Mouse (Mus musculus): Measurements from ENCODE around the gene Ice1. TPM values are rescaled to one million over a fixed set of nuclear protein-coding genes. Genes with fewer than 3 reads are reported as not detected.

Gene Ice1
- polyA plus RNA-seq, 1 experiment, result 15.4 TPM

- TF ChIP-seq POLR2A (IDR thresholded peaks at IDR 0.05; ENCODE audit: low read depth, low read length) (no peak), CTCF (conservative IDR thresholded peaks at IDR 0.05; ENCODE audit: insufficient read depth, insufficient read length, low read depth, low read length) (no peak)
- DNase-seq, result no peak
- Histone ChIP-seq H3K27me3 (replicated peaks; ENCODE audit: control insufficient read depth, insufficient read depth, low read length) (no peaks in the 10 kb centered on the region), H3K36me3 (ENCODE audit: control insufficient read depth, insufficient read depth, low read length) (no peaks in the 10 kb centered on the region), H3K4me1 (ENCODE audit: control insufficient read depth, insufficient read depth, low read length) (no peaks in the 10 kb centered on the region), H3K27ac (ENCODE audit: insufficient read depth, low read depth, low read length) (no peak overlapping the region), H3K4me3 (ENCODE audit: insufficient read depth, low read depth, low read length) (no peak overlapping the region)
- 52% methylated on average over 20 of the region's 20 CpGs for WGBS
Observed at GRCm38 (mm10) chr13:70676243-70677183, 39.1 kb upstream of the Ice1 start.

- no peak for TF ChIP-seq POLR2A (IDR thresholded peaks at IDR 0.05; ENCODE audit: low read depth, low read length)
- TF ChIP-seq CTCF (conservative IDR thresholded peaks at IDR 0.05; ENCODE audit: insufficient read depth, insufficient read length, low read depth, low read length), result no peak
- no peaks in the 10 kb centered on the region for H3K4me1 ChIP-seq (ENCODE audit: control insufficient read depth, insufficient read depth, low read length)
- H3K36me3 ChIP-seq (ENCODE audit: control insufficient read depth, insufficient read depth, low read length), result no peaks in the 10 kb centered on the region
- DNase-seq, result no peak
- H3K4me3 ChIP-seq (ENCODE audit: insufficient read depth, low read depth, low read length), result no peak overlapping the region
- H3K27ac ChIP-seq (ENCODE audit: insufficient read depth, low read depth, low read length), result no peak overlapping the region
- no peaks in the 10 kb centered on the region for H3K27me3 ChIP-seq (replicated peaks; ENCODE audit: control insufficient read depth, insufficient read depth, low read length)
- 90% methylated on average over 10 of the region's 10 CpGs for WGBS
Observed at GRCm38 (mm10) chr13:70674998-70675397, 37.6 kb upstream of the Ice1 start.

GRCm38 (mm10) chr13:70670080-70670479, 32.6 kb upstream of the Ice1 start:
- H3K4me3 ChIP-seq (ENCODE audit: insufficient read depth, low read depth, low read length), result no peak overlapping the region
- H3K4me1 ChIP-seq (ENCODE audit: control insufficient read depth, insufficient read depth, low read length), result no peaks in the 10 kb centered on the region
- 80% methylated on average over 4 of the region's 4 CpGs for WGBS
- no peak for TF ChIP-seq CTCF (conservative IDR thresholded peaks at IDR 0.05; ENCODE audit: insufficient read depth, insufficient read length, low read depth, low read length)
- TF ChIP-seq POLR2A (IDR thresholded peaks at IDR 0.05; ENCODE audit: low read depth, low read length), result no peak
- H3K36me3 ChIP-seq (ENCODE audit: control insufficient read depth, insufficient read depth, low read length), result no peaks in the 10 kb centered on the region
- no peaks in the 10 kb centered on the region; the same call in 1 of the 2 replicates for H3K27me3 ChIP-seq (replicated peaks; ENCODE audit: control insufficient read depth, insufficient read depth, low read length)
- DNase-seq, result no peak
- H3K27ac ChIP-seq (ENCODE audit: insufficient read depth, low read depth, low read length), result no peak overlapping the region

GRCm38 (mm10) chr13:70659715-70660114, 22.3 kb upstream of the Ice1 start:
- Histone ChIP-seq H3K4me1 (ENCODE audit: control insufficient read depth, insufficient read depth, low read length) (no peaks in the 10 kb centered on the region), H3K4me3 (ENCODE audit: insufficient read depth, low read depth, low read length) (no peak overlapping the region), H3K36me3 (ENCODE audit: control insufficient read depth, insufficient read depth, low read length) (no peaks in the 10 kb centered on the region), H3K27me3 (replicated peaks; ENCODE audit: control insufficient read depth, insufficient read depth, low read length) (0 out of 2 replicates have a peak, but pooled peaks cover 1% of the 10 kb centered on the region), H3K27ac (ENCODE audit: insufficient read depth, low read depth, low read length) (no peak overlapping the region)
- no peak for TF ChIP-seq CTCF (conservative IDR thresholded peaks at IDR 0.05; ENCODE audit: insufficient read depth, insufficient read length, low read depth, low read length)
- no peak for DNase-seq
- WGBS, result 62% methylated on average over 4 of the region's 4 CpGs

- WGBS, result 60% methylated on average over 4 of the region's 4 CpGs
- no peak overlapping the region for H3K27ac ChIP-seq (ENCODE audit: insufficient read depth, low read depth, low read length)
- TF ChIP-seq CTCF (conservative IDR thresholded peaks at IDR 0.05; ENCODE audit: insufficient read depth, insufficient read length, low read depth, low read length) (no peak), POLR2A (IDR thresholded peaks at IDR 0.05; ENCODE audit: low read depth, low read length) (no peak)
- no peaks in the 10 kb centered on the region for H3K4me1 ChIP-seq (ENCODE audit: control insufficient read depth, insufficient read depth, low read length)
- H3K4me3 ChIP-seq (ENCODE audit: insufficient read depth, low read depth, low read length), result no peak overlapping the region
- no peak for DNase-seq
- 0 out of 2 replicates have a peak, but pooled peaks cover 1% of the 10 kb centered on the region for H3K27me3 ChIP-seq (replicated peaks; ENCODE audit: control insufficient read depth, insufficient read depth, low read length)
- no peaks in the 10 kb centered on the region for H3K36me3 ChIP-seq (ENCODE audit: control insufficient read depth, insufficient read depth, low read length)
Observed at GRCm38 (mm10) chr13:70656741-70657140, 19.3 kb upstream of the Ice1 start.

- WGBS, result 58% methylated on average over 8 of the region's 8 CpGs
- Histone ChIP-seq H3K4me3 (ENCODE audit: insufficient read depth, low read depth, low read length) (no peak overlapping the region), H3K4me1 (ENCODE audit: control insufficient read depth, insufficient read depth, low read length) (no peaks in the 10 kb centered on the region), H3K27me3 (replicated peaks; ENCODE audit: control insufficient read depth, insufficient read depth, low read length) (0 out of 2 replicates have a peak, but pooled peaks cover 1% of the 10 kb centered on the region), H3K27ac (ENCODE audit: insufficient read depth, low read depth, low read length) (no peak overlapping the region), H3K36me3 (ENCODE audit: control insufficient read depth, insufficient read depth, low read length) (no peaks in the 10 kb centered on the region)
- DNase-seq, result no peak
- no peak for TF ChIP-seq CTCF (conservative IDR thresholded peaks at IDR 0.05; ENCODE audit: insufficient read depth, insufficient read length, low read depth, low read length)
- no peak for TF ChIP-seq POLR2A (IDR thresholded peaks at IDR 0.05; ENCODE audit: low read depth, low read length)
Observed at GRCm38 (mm10) chr13:70656329-70656728, 18.9 kb upstream of the Ice1 start.

- Histone ChIP-seq H3K27ac (ENCODE audit: insufficient read depth, low read depth, low read length) (no peak overlapping the region), H3K36me3 (ENCODE audit: control insufficient read depth, insufficient read depth, low read length) (no peaks in the 10 kb centered on the region), H3K4me1 (ENCODE audit: control insufficient read depth, insufficient read depth, low read length) (peaks cover 1% of the 10 kb centered on the region; the same call in 1 of the 2 replicates), H3K27me3 (replicated peaks; ENCODE audit: control insufficient read depth, insufficient read depth, low read length) (0 out of 2 replicates have a peak, but pooled peaks cover 1% of the 10 kb centered on the region), H3K4me3 (ENCODE audit: insufficient read depth, low read depth, low read length) (no peak overlapping the region)
- WGBS, result 68% methylated on average over 12 of the region's 12 CpGs
- TF ChIP-seq POLR2A (IDR thresholded peaks at IDR 0.05; ENCODE audit: low read depth, low read length) (no peak), CTCF (conservative IDR thresholded peaks at IDR 0.05; ENCODE audit: insufficient read depth, insufficient read length, low read depth, low read length) (no peak)
- no peak for DNase-seq
Observed at GRCm38 (mm10) chr13:70655570-70655969, 18.1 kb upstream of the Ice1 start.
